Mouse (Mus musculus) brain, embryonic 14.5 days (tissue): Measurements from ENCODE around the gene Gm5771. TPM values are rescaled to one million over a fixed set of nuclear protein-coding genes. Genes with fewer than 3 reads are reported as not detected.
"Not testable (repeated sequence)": the region's sequence is repeated elsewhere in the genome, so short reads cannot be mapped to it uniquely, and the experiment has no call there.

Experiments used
- DNase-seq: peaks from one replicate; pipeline ENCODE4 v3.0.0-alpha.2; 2011; ENCODE audit warnings: low read depth
- CTCF ChIP-seq: fragments of 200-500 bp; IDR thresholded peaks from 2 replicates; pipeline ENCODE4 v1.5.1; 2012; ENCODE audit warnings: inconsistent platforms, mild to moderate bottlenecking, moderate library complexity, borderline replicate concordance; ENCODE audit not compliant: insufficient read depth, insufficient read length; ENCODE audit errors: extremely low read depth
- POLR2A ChIP-seq: fragments of 200-500 bp; IDR thresholded peaks from 2 replicates; pipeline ENCODE4 v1.6.1; 2012; ENCODE audit warnings: mild to moderate bottlenecking, inconsistent platforms, borderline replicate concordance; ENCODE audit not compliant: poor library complexity, insufficient read depth, insufficient read length, severe bottlenecking; ENCODE audit errors: extremely low read depth
- polyA plus RNA-seq: library from polyadenylated mRNA; depleted of rRNA; stranded (reverse); fragments of >200 nt; gene quantifications from 2 replicates; pipeline ENCODE4 v1.2.3, GENCODE M21; 2012; rRNA removed

Gm5771 gene
- polyA plus RNA-seq, result not detected in 2 replicates

DNA sequence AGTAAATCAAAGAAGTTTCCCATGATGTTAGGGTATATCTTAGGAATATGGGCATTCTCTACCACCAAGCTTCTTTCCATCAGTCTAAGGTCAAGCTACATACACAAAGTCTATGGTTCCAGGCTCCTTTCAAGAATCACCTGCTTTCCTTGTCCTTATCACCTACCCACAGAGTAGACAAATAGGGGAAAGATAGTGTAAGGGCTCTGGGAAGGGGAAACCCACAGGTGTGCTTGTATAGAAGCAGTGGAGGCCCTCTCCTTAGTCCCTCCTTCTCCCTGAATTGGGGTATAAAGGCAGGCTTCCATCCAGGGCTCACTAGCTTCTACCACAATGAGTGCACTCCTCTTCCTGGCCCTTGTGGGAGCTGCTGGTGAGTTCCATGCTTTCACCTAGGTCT lies at the start of gene Gm5771:
Gene Gm5771 (plus strand): TSS at position 301 of the 400 bp plus-strand sequence.
- DNase-seq, result not testable (repeated sequence)

DNA sequence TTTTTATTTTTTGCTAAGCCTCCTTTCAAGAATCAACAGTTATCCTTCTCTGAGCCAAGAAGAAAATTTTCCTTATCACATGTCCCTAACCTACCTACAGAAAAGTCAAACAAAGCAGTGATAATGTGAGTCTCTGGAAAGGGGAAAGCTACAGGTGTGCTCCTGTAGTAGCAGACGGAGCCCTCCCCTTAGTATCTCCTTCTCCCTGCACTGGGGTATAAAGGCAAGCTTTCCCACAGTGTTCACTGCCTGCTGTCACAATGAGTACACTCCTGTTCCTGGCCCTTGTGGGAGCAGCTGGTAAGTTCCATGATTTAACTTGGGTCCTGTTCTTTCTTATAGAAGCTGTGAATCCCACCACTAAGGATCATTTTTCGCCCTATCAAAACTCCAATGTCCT lies 38.2 kb upstream of the Gm5771 start, which contains the start of gene Try10:
Gene Try10 (plus strand): TSS at position 174 of the 400 bp plus-strand sequence.
- no peak for TF ChIP-seq CTCF
- no peak for TF ChIP-seq POLR2A
- no peak for DNase-seq

DNA sequence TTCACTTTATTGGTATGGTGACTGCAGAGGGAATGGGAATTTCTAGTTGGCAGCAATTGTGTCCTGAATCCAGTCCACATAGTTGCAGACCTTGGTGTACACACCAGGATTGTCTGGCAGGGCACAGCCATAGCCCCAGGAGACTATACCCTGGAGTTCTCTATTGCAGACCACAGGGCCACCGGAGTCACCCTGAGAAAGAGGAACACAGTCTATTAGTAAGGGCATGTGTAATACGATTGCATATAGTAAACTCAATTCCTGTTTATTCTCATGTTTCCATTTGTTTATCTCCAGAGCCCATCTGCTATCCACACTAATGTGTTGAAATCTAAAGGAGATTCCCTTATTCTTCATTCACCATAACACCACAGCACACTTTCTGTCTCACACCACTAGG lies 18.4 kb upstream of the Gm5771 start:
- not testable (repeated sequence) for DNase-seq

- DNase-seq, result not testable (repeated sequence)
Measured at GRCm38 (mm10) chr6:41377578-41377977, 14.6 kb upstream of the Gm5771 start, which contains the start of gene Prss3. Gene Prss3, minus strand, starts transcription at chr6:41377678.

DNA sequence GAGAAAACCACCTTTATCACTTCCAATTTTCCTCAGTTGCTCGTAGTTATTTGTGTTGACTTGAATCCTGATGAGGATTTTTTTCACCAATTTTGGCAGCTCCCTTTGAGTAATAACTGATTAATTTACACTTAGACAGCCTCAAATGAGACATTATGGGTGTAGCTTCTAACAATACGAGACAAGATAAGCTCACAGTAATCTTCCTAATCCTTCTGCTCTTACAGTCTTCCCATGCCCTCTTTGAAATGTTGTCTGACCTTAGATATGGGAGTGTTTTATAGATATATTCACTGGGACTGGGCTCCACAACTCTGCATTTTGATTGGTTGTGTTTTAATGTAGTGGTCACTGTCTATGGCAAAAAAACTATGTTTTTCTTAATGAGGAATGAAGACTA lies 5.4 kb upstream of the Gm5771 start:
- no peak for DNase-seq
- TF ChIP-seq POLR2A (no peak), CTCF (no peak)

DNA sequence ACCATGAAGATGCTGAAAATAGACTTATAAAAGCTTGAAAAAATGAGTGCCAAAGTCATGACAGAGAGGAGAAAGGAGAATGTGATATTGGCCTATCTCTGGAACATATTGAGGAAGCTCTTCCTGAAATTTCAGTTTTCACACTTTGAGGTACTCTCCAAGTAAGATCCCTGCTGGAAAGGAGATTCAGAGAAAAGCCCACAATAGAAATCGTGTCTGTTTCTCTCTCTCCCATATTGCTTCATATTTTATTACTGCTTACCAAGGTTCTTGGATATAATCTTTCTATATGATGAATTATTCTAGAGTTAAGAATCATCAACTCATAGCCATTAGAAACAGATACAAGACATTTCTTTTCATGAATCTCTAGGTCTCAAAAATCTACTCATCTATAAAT lies 516 bp upstream of the Gm5771 start:
- not testable (repeated sequence) for DNase-seq

DNA sequence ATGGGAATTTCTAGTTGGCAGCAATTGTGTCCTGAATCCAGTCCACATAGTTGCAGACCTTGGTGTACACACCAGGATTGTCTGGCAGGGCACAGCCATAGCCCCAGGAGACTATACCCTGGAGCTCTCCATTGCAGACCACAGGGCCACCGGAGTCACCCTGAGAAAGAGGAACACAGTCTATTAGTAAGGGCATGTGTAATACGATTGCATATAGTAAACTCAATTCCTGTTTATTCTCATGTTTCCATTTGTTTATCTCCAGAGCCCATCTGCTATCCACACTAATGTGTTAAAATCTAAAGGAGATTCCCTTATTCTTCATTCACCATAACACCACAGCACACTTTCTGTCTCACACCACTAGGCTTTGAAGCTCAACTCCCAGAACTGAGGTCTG lies 50.1 kb downstream of the Gm5771 start:
- DNase-seq, result not testable (repeated sequence)

- not testable (repeated sequence) for DNase-seq
Measured at GRCm38 (mm10) chr6:41446045-41446444, 53.9 kb downstream of the Gm5771 start, which contains the start of gene Gm10334. Gene Gm10334, minus strand, starts transcription at chr6:41446145.

Other genes starting within 250 kb of the Gm5771 start
- gene Try4, start 90.1 kb upstream of the Gm5771 start, polyA plus RNA-seq, result 0.24 TPM in 1 of 2 replicates, not detected in the other
- 0.13 and 0.15 TPM in 2 replicates for gene Try5, start 75.5 kb upstream of the Gm5771 start, polyA plus RNA-seq
- not detected in 2 replicates for gene Try10, start 38.3 kb upstream of the Gm5771 start, polyA plus RNA-seq
- not detected in 2 replicates for gene Prss3, start 14.7 kb upstream of the Gm5771 start, polyA plus RNA-seq
- not detected in 2 replicates for gene Gm10334, start 53.8 kb downstream of the Gm5771 start, polyA plus RNA-seq
- not detected in 2 replicates for gene Prss1, start 66.6 kb downstream of the Gm5771 start, polyA plus RNA-seq
- 0.18 TPM in 1 of 2 replicates, not detected in the other for gene Prss2, start 129.4 kb downstream of the Gm5771 start, polyA plus RNA-seq
- 42.6 and 49.7 TPM in 2 replicates for gene Ephb6, start 213.1 kb downstream of the Gm5771 start, polyA plus RNA-seq
- 0.04 and 0.06 TPM in 2 replicates for gene Trpv6, start 244.0 kb downstream of the Gm5771 start, polyA plus RNA-seq